Mouse (Mus musculus) MN1 (cell line): ENCODE results near the gene Eif6.
"Not testable (repeated sequence)": the region's sequence is repeated elsewhere in the genome, so short reads cannot be mapped to it uniquely, and the experiment has no call there.

Source experiments
- DNase-seq: peaks from one replicate; pipeline ENCODE4 v3.0.0-alpha.2; 2016; ENCODE audit warnings: low spot score

Gene Eif6

DNA sequence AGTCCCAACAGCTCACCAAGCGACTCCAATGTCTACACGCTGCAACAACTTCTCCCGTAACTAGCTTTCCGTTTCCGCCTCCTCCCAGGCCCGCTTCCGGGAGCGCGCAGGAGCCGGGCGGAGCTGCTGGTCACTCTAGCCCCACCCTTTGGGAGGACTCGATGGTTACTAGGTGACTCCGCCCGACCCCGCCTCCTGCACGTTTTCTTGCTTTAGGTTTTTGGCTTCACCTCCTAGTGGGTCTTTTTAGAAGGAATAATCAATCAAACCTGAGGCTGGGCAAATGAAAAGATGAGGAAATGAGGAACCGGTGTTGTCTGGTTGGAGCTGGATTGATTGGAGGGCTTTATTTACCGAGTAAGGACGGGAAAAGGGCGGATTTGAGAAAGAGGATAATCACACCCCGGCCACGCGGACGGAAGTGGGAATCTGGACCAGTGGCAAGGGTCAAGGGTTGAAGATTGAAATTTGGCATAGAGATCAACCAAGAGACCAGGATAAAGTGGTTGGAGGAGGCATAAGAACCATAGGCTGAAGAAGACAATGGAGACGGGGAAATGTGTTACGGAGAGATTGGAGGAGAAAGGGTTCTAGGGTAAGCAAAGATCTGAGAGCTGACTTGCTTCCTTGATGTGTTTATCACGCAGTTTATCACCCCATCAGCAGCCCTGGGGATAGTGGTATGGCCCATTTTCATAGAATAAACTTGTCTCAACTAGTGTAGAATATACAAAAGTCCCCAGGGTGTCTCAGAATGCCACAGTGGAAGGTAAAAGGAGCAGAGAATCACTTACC is at the start of gene Eif6:
Eif6 (minus strand) TSS at position 296 of the 795 bp plus-strand sequence.
- peak; percentile 95 for DNase-seq

GRCm38 (mm10) chr2:155873636-155874035 is 46.9 kb upstream of the Eif6 start:
- no peak for DNase-seq

DNA sequence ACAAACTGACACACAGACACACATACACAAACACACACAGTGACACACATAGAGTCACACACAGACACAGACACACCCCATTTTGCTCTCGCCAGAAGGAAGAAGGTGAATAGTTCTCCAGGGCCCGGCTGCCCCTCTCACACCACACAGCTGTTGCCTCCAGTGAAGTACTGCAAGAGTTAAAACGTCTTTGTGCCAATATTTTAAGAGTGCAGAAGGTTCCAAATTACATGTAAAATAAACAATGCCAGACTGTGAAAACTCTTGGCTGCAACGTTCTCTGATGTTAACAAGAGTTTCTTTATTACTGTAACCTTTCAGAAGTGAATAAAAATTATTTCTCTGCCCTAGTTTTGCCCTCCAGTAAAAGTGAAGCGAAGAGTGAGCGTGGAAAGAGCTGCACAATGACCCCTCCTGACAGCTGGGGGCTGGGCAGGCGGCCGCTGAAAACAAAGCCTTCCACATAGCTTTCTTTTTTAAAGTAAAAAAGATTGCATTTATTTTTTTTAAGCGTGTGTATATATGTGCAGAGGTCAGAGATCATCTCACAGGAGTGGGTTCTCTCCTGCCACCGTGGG is 46.3 kb upstream of the Eif6 start:
- DNase-seq, result no peak

GRCm38 (mm10) chr2:155872486-155872885 is 45.8 kb upstream of the Eif6 start:
- DNase-seq, result no peak

DNA sequence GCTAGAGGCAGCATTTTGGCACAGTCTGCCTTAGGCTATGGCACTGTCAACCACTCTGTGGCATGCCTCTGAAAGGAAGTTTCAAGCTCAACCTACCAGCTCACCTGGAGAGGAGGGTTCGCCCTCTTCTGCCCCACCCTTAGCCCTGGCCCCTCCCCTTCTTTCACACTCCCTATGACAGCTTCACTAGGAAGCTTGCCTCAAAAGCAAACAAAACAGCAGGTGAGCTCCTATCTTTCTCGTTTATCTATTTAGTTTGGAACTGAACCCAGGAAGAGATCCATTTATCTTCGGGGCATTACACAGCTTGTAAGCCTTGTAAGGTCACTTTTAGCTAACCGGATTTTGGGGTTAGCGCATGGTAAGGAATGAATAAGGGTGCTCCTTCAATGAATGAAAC is 43.0 kb upstream of the Eif6 start:
- DNase-seq, result no peak

DNA sequence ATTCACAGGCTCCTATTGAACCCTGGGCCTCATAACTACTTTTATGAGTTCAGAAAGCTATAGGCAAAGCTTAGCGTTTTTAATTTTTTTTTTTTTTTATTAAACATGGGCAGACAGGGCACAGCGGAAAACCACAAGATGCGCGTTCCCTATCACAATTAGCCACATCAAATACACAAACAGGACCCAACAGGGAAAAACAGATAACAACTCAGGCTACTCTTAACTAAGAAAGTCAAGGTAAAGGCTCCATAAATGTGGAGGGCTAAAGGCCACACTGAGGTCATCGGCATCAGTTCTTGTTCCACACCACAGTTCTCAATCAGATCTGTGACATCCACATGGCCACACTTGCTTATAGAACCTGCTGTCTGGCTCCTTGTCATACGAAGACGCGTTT is 41.6 kb upstream of the Eif6 start:
- DNase-seq, result no peak

DNA sequence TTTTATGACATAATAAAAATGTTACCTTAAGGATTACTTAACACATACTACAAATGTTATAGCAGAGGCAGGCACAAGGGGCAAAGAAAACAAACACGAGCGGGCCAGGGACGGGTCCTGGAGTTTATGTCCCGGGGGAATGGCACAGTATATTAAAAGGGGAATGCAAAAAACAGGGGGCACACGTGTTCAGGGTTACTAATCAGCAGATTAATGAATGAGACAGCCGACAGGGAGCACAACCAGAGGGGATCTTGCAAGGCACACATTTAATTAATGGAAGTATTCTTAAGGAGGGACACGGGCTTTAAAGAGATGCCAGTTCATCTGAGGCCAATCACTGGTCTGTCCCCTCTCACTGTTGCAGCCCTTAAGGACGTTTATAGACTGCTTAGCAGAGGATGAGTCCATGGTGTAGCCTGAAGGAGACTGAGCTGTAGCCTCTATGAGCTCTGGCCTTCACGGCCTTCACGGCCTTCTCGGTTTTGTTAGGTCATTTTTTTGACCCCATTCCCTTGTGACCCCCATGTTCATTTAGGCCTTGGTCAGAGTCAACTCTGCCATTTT is 36.7 kb upstream of the Eif6 start:
- no peak for DNase-seq

DNA sequence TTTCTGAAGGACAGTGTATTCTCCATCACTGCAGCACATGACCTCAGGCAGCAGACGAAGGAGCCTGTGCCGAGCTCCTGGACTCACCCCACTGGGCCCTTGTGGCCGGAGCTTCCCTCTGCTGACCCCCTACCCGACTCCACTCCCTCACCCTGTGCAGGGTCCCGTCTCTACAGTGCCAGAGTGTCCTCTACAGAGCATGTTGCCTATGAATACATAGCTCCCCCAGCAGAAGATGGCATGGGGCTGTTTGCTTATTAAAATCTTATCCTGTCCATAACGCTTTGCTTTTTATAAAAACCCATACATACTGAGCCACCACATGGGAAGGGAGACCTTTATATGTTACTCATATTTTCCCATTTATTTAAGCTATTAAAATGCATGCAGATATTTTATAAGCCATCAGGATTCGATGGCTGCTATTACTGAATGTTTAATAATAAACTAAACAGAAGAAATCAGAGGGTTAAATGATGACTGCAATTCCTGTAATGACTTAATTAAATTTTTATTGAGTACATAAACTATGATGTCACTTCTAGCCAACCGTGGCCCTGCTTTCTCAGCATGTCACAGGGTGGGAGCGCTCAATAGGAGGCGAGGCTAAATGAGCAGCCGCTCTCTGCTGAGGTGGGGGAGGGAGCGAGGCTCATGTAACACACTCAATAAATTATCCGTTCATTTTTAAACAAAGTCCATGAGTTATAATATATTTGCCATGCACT is 36.0 kb upstream of the Eif6 start:
- no peak for DNase-seq

- no peak for DNase-seq
Observed at GRCm38 (mm10) chr2:155861581-155861980, 34.9 kb upstream of the Eif6 start.

DNA sequence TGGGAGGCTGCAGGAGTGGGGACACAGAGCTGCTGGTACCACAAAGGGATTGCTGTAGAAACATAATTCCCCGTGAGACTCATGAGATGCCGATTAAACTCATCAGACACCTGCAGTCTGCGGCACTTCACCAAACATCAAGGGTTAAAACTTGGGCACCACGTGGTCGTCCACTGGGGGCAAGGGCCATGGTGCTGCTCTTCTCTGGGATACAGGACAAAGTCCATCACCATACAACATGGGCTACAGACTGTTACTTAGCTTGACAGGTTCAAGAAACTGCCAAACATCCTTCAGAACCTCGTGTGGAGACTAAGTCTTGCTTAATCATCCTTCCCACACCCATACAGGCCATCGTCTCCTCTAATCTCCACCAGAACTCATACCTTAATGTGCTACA is 33.4 kb upstream of the Eif6 start:
- DNase-seq, result no peak

DNA sequence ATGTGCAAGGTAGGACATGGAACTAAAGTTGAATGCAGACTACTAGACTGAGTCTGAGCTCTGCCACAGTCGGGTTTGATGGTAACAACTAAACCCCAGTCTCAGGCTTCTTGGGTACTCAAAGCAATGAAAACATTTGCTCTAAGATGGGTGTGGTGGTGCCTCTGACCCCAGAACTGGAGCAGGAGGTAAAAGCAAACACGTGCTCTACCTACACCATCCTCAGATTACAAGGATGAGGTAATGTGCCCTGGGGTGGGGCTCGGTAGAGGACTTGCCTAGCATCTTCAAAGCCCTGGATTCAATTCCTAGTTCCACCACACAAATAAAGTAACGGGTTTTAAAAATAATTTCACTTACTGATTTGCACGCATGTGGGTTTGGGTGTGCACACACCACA is 25.8 kb upstream of the Eif6 start:
- DNase-seq, result no peak

GRCm38 (mm10) chr2:155850120-155850519 is 23.4 kb upstream of the Eif6 start:
- no peak for DNase-seq

- DNase-seq, result no peak
Observed at GRCm38 (mm10) chr2:155849464-155849863, 22.7 kb upstream of the Eif6 start.

DNA sequence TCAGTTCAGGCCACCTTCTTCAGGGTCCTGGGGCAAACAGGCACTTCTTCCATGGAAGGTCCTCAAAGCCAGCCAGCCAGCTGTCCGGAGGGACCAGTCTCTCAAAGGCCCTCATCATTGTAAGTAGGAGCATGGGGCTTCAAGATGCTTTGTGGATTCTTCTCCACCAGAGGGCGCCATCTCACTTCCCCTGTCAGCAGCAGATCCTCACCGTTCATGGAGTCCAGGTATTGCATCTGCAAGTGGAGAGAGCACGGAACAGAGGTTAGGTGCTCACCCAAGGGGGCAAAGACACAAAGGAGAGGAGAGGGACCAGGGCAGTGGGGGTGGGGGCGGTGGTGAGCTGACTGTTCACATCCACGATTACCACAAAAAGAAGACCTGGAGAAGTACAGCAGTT is 21.6 kb upstream of the Eif6 start:
- peak; percentile 84 for DNase-seq

DNA sequence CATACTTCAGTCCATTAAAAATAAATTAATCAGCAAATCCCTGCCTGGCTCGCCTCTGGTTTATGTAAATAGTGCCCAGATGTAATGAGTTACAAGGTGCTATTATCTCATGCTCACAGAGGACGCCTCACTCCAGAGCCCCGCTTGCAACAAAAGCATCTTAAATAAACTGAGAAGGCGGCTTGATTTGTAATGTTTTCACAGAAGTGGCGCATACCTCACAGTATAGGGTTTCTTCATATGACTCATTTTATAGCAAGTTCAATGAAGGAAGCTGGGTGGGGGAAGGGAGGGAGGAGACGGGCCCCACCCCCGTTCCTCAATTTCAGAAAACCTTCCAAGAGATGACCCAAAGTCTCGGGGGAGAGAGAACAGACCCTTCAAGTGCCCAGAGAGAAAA is 20.2 kb upstream of the Eif6 start:
- DNase-seq, result no peak

- no peak for DNase-seq
Observed at GRCm38 (mm10) chr2:155838961-155839360, 12.2 kb upstream of the Eif6 start.

GRCm38 (mm10) chr2:155837961-155838360 is 11.2 kb upstream of the Eif6 start:
- DNase-seq, result no peak

DNA sequence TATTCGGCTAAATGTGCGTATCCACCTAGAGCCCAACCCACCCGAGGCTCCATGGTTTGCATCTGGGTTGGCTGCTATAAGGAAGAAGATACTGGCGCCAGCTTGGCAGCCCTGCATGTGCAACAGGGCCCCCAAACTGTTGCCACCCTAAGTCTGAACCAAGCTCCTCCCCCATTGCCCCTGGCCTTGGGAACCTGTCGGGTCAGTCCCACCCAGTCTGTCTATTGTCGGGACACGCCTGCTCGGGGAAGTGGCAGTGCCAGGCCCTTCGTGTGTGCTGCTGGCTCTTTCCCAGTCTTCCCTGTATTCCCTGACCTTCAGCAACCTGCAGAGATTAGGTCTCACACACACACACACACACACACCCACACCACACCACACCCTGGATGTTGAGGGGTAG is 8.0 kb upstream of the Eif6 start, which contains the start of gene Fam83c:
Fam83c (minus strand) TSS at position 123 of the 400 bp plus-strand sequence.
- no peak for DNase-seq

DNA sequence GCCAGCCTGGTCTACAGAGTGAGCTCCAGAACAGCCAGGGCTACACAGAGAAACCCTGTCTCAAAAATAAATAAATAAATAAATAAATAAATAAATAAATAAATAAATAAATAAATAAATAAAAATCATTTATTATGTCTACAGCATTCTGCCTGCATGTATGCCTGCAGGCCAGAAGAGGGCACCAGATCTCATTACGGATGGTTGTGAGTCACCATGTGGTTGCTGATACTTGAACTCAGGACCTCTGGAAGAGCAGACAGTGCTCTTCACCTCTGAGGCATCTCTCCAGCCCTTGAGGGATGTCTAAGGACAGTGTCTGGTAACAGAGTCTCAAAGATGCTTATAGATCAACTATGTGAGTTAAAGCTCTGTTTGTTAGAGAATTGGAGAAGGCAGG is 5.4 kb upstream of the Eif6 start:
- not testable (repeated sequence) for DNase-seq

GRCm38 (mm10) chr2:155831302-155831701 is 4.6 kb upstream of the Eif6 start:
- peak; percentile 32 for DNase-seq

DNA sequence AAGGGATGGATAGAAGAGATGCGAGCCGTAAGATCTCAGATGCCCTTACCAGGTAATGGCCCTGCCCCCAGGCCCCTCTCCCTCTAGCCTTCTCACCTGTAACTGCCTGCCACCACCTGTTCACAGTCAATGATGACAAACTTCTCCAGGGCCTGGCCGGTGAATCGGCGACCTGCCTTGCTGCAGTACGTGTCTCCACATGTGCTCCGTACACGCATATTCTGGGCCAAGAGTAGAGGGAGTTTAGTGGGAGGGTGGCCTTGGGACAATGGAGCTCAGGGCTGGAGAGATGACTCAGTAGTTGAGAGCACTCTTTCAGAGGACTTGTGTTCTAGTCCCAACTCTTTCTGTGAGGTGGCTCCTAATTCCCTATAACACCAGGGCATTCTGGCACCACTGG is 4.1 kb upstream of the Eif6 start:
- no peak for DNase-seq

GRCm38 (mm10) chr2:155825904-155826629 is 658 bp downstream of the Eif6 start:
- DNase-seq, result peak; percentile 46
